In genomic region chr7:132875391-132876086, GRCm38 (mm10) we compare ENCODE assay signal across 21 mouse cellular contexts. TPM values are rescaled to one million over a fixed set of nuclear protein-coding genes. Genes with fewer than 3 reads are reported as not detected.
DNase-seq lines count a peak whose midpoint lies in the region; ATAC-seq and TF ChIP-seq lines count a peak whose summit lies in the region.
"Had no signal": no experiment of that assay in that cellular context is flagged by ENCODE, and none has a peak within 500 bp of the region (broad histone marks: within the 10 kb centered on the region; RNA-seq: fewer than 3 reads in every experiment).

No protein-coding gene starts in this region.

- no peak for TF ChIP-seq CTCF in liver, adult 2 months (IDR thresholded peaks at IDR 0.05; ENCODE audit: low read depth, low read length)

- H3K27me3 ChIP-seq in liver, adult 2 months (ENCODE audit: control insufficient read depth, insufficient read depth, low read length): no peaks in the 10 kb centered on the region
- H3K27me3 ChIP-seq in kidney, embryonic 15.5 days: no peaks in the 10 kb centered on the region
- no peaks in the 10 kb centered on the region for H3K27me3 ChIP-seq in hindbrain, embryonic 14.5 days (ENCODE audit: control insufficient read depth, insufficient read depth, low read length)
- H3K27me3 ChIP-seq: embryonic facial prominence, embryonic 13.5 days; forebrain, embryonic 12.5 days; heart, embryonic 15.5 days; hindbrain, embryonic 13.5 days had no signal

- no peak overlapping the region for H3K9ac ChIP-seq in liver, adult 2 months (ENCODE audit: low read depth, low read length)
- H3K9ac ChIP-seq in kidney, embryonic 15.5 days: no peak overlapping the region
- no peak overlapping the region for H3K9ac ChIP-seq in hindbrain, embryonic 14.5 days
- H3K9ac ChIP-seq: embryonic facial prominence, embryonic 13.5 days; forebrain, embryonic 12.5 days; heart, embryonic 15.5 days; hindbrain, embryonic 13.5 days had no signal

- no peak overlapping the region for H3K4me2 ChIP-seq in kidney, embryonic 15.5 days
- no peak overlapping the region for H3K4me2 ChIP-seq in hindbrain, embryonic 14.5 days (replicated peaks)
- H3K4me2 ChIP-seq: embryonic facial prominence, embryonic 13.5 days; forebrain, embryonic 12.5 days; heart, embryonic 11.5 days; heart, embryonic 15.5 days; hindbrain, embryonic 13.5 days had no signal

- ATAC-seq in kidney, embryonic 15.5 days (replicated peaks; ENCODE audit: low FRiP score): peak; percentile 73
- ATAC-seq in hindbrain, embryonic 14.5 days (ENCODE audit: low FRiP score): no peak
- ATAC-seq: activated CD4-positive, CD25-positive, alpha-beta regulatory T cell, adult 4 months; forebrain, embryonic 16.5 days had no signal

- peak; percentile 30 for DNase-seq in liver, adult 2 months (ENCODE audit: extremely low read depth, low read depth, low spot score)
- DNase-seq in liver: no peak
- peak; percentile 81 for DNase-seq in kidney, postnatal 14 days
- peak; percentile 49 for DNase-seq in yolk sac, embryonic 10.5 days (ENCODE audit: low spot score)
- DNase-seq in hindbrain, embryonic 14.5 days (ENCODE audit: low spot score): no peak
- DNase-seq in heart, adult 8-10 months (ENCODE audit: low spot score): no peak
- no peak for DNase-seq in adrenal gland, postnatal 10 days
- DNase-seq: adrenal gland, postnatal 25 days; cerebellum, adult 18-20 months; cerebellum, postnatal 10 days; gastrocnemius, postnatal 10 days; heart, adult 18-20 months; heart, postnatal 14 days had no signal

- H3K9me3 ChIP-seq in kidney, embryonic 15.5 days (replicated peaks): no peaks in the 10 kb centered on the region
- no peaks in the 10 kb centered on the region for H3K9me3 ChIP-seq in hindbrain, embryonic 14.5 days (ENCODE audit: control insufficient read depth, low read length)
- H3K9me3 ChIP-seq: embryonic facial prominence, embryonic 13.5 days; forebrain, embryonic 12.5 days; heart, embryonic 15.5 days; hindbrain, embryonic 13.5 days had no signal

- H3K27ac ChIP-seq in liver, adult 2 months (replicated peaks; ENCODE audit: insufficient read depth, low read depth, low read length): no peak overlapping the region
- peak overlapping the region; percentile 71 for H3K27ac ChIP-seq in kidney, embryonic 15.5 days
- no peak overlapping the region for H3K27ac ChIP-seq in hindbrain, embryonic 14.5 days
- H3K27ac ChIP-seq: embryonic facial prominence, embryonic 13.5 days; forebrain, embryonic 12.5 days; heart, embryonic 15.5 days; hindbrain, embryonic 13.5 days had no signal

- TF ChIP-seq POLR2A in liver, adult 2 months (IDR thresholded peaks at IDR 0.05; ENCODE audit: extremely low read depth, insufficient read depth, low read length): no peak

- H3K4me3 ChIP-seq in liver, adult 2 months (ENCODE audit: insufficient read depth, low read depth, low read length): no peak overlapping the region
- no peak overlapping the region for H3K4me3 ChIP-seq in kidney, embryonic 15.5 days (replicated peaks)
- H3K4me3 ChIP-seq in hindbrain, embryonic 14.5 days (replicated peaks; ENCODE audit: low read length): no peak overlapping the region
- H3K4me3 ChIP-seq: embryonic facial prominence, embryonic 13.5 days; forebrain, embryonic 12.5 days; heart, embryonic 15.5 days; hindbrain, embryonic 13.5 days had no signal

- no peaks in the 10 kb centered on the region for H3K79me2 ChIP-seq in liver, adult 2 months (ENCODE audit: control insufficient read depth, insufficient read depth, low read length)

- whole genome bisulfite sequencing in liver, adult 2 months: 85% methylated on average over 2 of the region's 2 CpGs
- WGBS in kidney, embryonic 15.5 days: 61% methylated on average over 2 of the region's 2 CpGs
- 89% methylated on average over 2 of the region's 2 CpGs for WGBS in hindbrain, embryonic 14.5 days

- H3K4me1 ChIP-seq in liver, adult 2 months (ENCODE audit: control insufficient read depth, insufficient read depth, low read length): no peaks in the 10 kb centered on the region
- H3K4me1 ChIP-seq in kidney, embryonic 15.5 days: peaks cover 9% of the 10 kb centered on the region; the same call in 1 of the 2 replicates
- H3K4me1 ChIP-seq in hindbrain, embryonic 14.5 days (replicated peaks; ENCODE audit: control insufficient read depth, insufficient read depth, low read length): no peaks in the 10 kb centered on the region
- H3K4me1 ChIP-seq: embryonic facial prominence, embryonic 13.5 days; forebrain, embryonic 12.5 days; heart, embryonic 15.5 days; hindbrain, embryonic 13.5 days had no signal

- peaks cover 71% of the 10 kb centered on the region for H3K36me3 ChIP-seq in liver, adult 2 months (ENCODE audit: control insufficient read depth, insufficient read depth, low read length)
- H3K36me3 ChIP-seq in kidney, embryonic 15.5 days: peaks cover 95% of the 10 kb centered on the region
- H3K36me3 ChIP-seq in hindbrain, embryonic 14.5 days (replicated peaks; ENCODE audit: control insufficient read depth, insufficient read depth): peaks cover 90% of the 10 kb centered on the region

RNA-seq across cellular contexts. Expression of gene Abraxas2, which starts 16.5 kb away (rescaled TPM):
- 23.7 and 26.0 TPM in 2 replicates for total RNA-seq in liver, adult 2 months (2014; rRNA removed)
- polyA plus RNA-seq in liver, adult 2 months (2012; rRNA removed): 7.9 and 8.5 TPM in 2 replicates
- 39.0 and 41.4 TPM in 2 replicates for polyA plus RNA-seq in kidney, embryonic 15.5 days (2015; fragmentation: Nextera tagmentation; extraction: Ambion mirVana)
- polyA plus RNA-seq in hindbrain, embryonic 14.5 days (2014; fragmentation: Nextera tagmentation; extraction: Ambion mirVana): 36.4 and 44.9 TPM in 2 replicates
- total RNA-seq in heart, adult 8-10 months (2022): 10 to 100 TPM; 16.8 to 21.9 (median 20.5) TPM
- total RNA-seq in adrenal gland, postnatal 10 days (2021): 10 to 100 TPM; 31.3 to 33.3 TPM

RNA-seq across cellular contexts. Expression of gene Eef1akmt2, which starts 23.1 kb away (rescaled TPM):
- total RNA-seq in liver, adult 2 months (2014; rRNA removed): 16.4 and 21.8 TPM in 2 replicates
- polyA plus RNA-seq in liver, adult 2 months (2012; rRNA removed): 3.4 and 5.4 TPM in 2 replicates
- 67.9 and 70.8 TPM in 2 replicates for polyA plus RNA-seq in kidney, embryonic 15.5 days (2015; fragmentation: Nextera tagmentation; extraction: Ambion mirVana)
- polyA plus RNA-seq in hindbrain, embryonic 14.5 days (2014; fragmentation: Nextera tagmentation; extraction: Ambion mirVana): 85.1 and 86.7 TPM in 2 replicates
- 10 to 100 TPM in 2 of 4 experiments, 1 to 10 TPM in 2; 6.2 to 10.0 (median 8.4) TPM for total RNA-seq in heart, adult 8-10 months (2022)
- 10 to 100 TPM; 20.9 to 27.4 TPM for total RNA-seq in adrenal gland, postnatal 10 days (2021)

RNA-seq across cellular contexts. Expression of gene Zranb1, which starts 55.4 kb away (rescaled TPM):
- total RNA-seq in liver, adult 2 months (2014; rRNA removed): 41.1 and 42.4 TPM in 2 replicates
- 8.1 and 9.8 TPM in 2 replicates for polyA plus RNA-seq in liver, adult 2 months (2012; rRNA removed)
- polyA plus RNA-seq in kidney, embryonic 15.5 days (2015; fragmentation: Nextera tagmentation; extraction: Ambion mirVana): 12.7 and 12.9 TPM in 2 replicates
- polyA plus RNA-seq in hindbrain, embryonic 14.5 days (2014; fragmentation: Nextera tagmentation; extraction: Ambion mirVana): 32.6 and 32.8 TPM in 2 replicates
- 10 to 100 TPM; 34.2 to 39.8 (median 37.6) TPM for total RNA-seq in heart, adult 8-10 months (2022)
- 10 to 100 TPM; 33.7 to 37.9 TPM for total RNA-seq in adrenal gland, postnatal 10 days (2021)

Comparison
In these comparisons a context has a peak if more than half of its experiments do, and no peak if none do; other contexts are left out.
1. DNase-seq: peak in liver, adult 2 months (single experiment), kidney, postnatal 14 days (single experiment) and yolk sac, embryonic 10.5 days (single experiment); none in liver (single experiment), hindbrain, embryonic 14.5 days (single experiment), heart, adult 8-10 months (single experiment) and adrenal gland, postnatal 10 days (single experiment).